Mouse (Mus musculus): ENCODE measurements at regions not wholly inside any gene's neighbourhood (a gene's known extent, or its start where the extent isn't known, plus 50 kb on each side); places are given as distances from the start of the nearest gene placed in this dataset.

- DNase-seq (ENCODE audit: extremely low spot score): no peak
Measured at GRCm38 (mm10) chr4:89400342-89400741, 89.5 kb upstream of the Cdkn2b start.

GRCm38 (mm10) chr4:89399277-89399676 is 88.4 kb upstream of the Cdkn2b start:
- no peak for DNase-seq (ENCODE audit: extremely low spot score)

DNA sequence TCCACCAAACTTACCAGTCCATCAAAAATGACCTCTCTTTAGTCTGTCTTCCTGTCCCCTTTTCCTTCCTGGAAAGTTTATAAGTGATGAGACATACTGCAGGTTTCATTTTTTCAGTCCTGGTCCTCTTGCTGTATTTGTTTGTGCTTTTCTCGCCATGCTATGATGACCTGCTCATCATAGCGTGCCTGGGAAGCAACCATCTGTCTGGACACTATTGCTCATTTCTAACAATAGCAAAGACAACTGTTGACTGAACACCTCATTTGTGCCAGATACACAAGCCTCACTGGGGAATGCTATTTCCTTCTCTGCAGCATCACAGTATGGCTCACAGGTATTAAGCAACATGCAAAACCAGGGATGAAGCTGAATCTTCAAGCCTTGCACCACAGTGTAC is 85.2 kb upstream of the Cdkn2b start:
- no peak for DNase-seq (ENCODE audit: extremely low spot score)

DNA sequence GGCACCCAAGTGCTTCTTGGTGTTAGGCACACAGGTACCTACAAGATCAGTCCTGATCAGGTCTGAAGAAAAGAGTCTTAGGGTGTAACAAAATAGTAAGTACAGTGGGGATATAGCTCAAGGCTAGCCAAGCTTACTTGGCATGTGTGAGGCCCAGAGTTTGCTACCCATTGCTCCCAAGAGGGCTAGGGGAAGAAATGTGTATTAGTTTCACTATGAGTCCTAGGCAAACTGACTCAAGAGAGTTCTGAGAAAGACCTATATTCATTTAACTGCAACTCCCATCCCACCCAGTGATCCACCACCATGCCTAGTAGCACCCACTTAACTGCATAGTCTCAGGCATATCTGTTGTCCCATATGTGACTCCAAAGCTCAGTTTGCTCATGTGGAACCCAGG is 84.5 kb upstream of the Cdkn2b start:
- no peak for DNase-seq (ENCODE audit: extremely low spot score)

- DNase-seq (ENCODE audit: extremely low spot score): no peak
Measured at GRCm38 (mm10) chr4:89393251-89393711, 82.4 kb upstream of the Cdkn2b start.

GRCm38 (mm10) chr4:89392791-89393190 is 82.0 kb upstream of the Cdkn2b start:
- DNase-seq (ENCODE audit: extremely low spot score): no peak

DNA sequence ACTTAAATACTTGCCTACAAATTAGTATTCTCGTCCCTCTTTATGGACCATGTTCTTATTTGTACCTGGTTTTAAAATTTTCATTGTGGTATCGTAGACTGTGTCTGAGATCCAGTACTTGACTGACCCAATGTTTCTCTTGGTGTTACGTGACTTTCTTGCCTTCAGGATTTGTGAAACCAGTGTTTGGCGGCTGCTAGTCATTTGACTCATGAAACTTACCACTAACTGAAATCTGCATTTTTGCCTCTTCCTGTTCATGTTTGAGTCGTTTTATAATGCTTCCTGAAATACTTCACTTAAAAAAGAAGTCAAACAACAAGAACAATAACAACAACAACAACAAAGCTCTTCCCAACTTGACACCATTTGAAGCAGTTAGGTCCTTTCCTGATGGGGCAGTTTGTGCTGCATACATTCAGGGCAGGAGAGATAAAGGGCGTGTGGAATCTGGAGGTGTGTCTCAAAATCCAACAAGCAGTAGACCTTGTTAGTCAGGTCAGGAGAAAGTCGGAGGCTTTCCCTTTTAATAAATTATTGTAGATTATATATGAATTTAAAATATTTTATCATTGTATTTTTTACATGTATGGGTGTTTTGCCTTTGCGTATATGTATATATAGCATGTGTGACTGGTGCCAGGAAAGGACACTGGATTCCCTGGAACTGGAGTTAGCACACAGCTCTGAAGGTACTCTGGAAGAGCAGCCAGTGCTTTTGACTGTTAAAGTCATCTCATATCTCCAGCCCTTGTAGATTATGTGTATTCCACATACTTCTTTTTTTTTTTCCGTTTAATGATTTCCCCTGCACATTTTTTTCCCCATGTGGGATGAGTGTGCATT is 80.8 kb upstream of the Cdkn2b start:
- no peak for DNase-seq (ENCODE audit: extremely low spot score)

DNA sequence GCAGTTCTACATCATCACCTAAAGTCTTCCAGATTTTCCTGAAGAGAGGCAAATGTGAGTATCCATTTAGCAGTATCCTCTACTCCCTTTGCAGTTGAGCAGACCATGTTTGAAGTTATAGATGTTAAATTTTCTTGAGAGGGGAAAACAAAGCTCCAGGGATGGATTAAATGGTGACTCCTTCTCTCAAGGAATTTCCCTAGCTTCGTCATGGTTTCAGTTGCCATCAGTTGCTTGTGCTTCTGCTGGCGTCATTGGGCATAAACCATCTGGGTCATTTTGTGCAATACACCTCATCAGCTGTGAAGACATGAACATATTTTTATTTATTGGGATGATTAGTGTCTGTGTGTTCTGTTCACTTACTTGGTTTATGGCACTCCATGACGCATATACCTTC is 72.7 kb upstream of the Cdkn2b start:
- no peak for DNase-seq (ENCODE audit: extremely low spot score)

DNA sequence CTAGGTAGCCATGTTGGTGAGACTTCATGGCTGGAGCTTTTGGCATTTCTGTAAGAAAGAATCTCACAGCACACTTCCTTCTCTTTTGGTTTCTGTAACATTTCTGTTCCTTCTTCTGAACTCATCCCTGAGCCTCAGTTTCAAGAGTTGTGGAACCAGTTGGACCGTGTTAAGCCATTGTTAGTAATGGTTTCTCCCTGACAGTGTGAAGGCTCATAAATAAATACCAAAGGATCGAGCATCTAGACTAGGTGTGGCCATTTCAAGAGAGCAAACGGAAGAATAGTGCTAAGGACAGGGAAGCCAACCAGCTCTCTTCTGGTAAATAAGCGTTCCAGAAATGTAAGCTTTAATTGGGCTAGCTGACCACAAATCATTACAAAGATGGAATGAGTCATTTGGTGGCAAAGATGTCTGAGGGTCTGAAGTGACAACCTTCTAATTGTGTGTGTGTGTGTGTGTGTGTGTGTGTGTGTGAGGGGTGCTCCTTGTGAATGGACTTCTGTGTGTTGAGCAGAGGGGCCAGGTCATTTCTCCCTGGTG is 71.7 kb upstream of the Cdkn2b start:
- no peak for DNase-seq (ENCODE audit: extremely low spot score)

DNA sequence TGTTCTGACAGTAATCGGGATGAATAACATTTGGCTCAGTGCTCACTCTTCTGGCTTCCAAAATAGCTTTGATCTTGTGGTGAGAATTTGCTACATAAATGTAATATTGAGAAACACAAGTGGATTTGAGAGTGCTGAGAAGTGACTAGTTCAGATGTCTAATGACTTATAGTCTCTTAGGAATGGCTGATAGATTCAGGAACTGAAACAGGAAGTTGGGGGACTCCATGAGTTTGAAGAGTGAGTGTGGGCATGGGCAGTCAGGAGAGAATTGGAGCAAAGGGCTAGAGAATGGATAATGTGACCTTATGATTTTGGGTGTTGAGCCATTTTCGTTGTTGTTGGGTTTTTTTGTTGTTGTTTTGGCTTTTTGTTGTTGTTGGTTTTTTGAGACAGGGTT is 70.9 kb upstream of the Cdkn2b start:
- no peak for DNase-seq (ENCODE audit: extremely low spot score)

- DNase-seq (ENCODE audit: extremely low spot score): no peak
Measured at GRCm38 (mm10) chr4:89381077-89381476, 70.2 kb upstream of the Cdkn2b start.

GRCm38 (mm10) chr4:89380330-89380945 is 69.6 kb upstream of the Cdkn2b start:
- no peak for DNase-seq (ENCODE audit: extremely low spot score)

DNA sequence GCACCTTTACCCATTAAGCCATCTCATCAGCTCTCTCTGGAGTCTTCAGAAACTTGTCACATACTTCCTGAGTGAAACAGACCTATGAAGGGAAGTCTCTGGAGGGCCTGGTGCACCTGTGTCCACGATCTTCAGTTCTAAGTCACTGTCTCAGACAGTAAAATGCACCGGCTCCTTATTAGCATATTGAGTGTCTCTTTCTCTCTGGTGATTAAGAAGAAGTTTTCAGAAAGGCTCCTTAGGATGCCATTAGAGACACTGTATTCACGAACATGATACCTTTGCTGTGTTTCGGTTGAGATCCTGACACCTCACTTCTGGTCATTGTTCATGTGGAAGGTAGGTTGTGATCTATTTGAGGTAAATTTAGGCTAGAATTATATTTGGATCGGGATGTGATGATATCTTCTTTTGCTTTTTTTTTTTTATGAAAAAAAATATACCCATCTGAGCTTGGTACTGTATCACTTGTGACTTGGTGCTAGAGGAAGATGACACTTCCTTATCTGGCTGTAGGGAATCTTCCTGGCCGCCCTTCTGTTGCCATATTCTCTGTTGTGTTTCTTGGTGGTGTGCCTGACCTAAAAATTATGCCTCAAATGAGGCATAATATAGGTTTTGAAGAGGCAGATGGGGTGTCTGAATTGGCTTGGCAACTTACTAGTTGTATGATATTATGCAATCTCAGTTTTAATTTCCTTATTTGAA is 68.9 kb upstream of the Cdkn2b start:
- no peak for DNase-seq (ENCODE audit: extremely low spot score)

GRCm38 (mm10) chr4:89372631-89373030 is 61.8 kb upstream of the Cdkn2b start:
- no peak for DNase-seq (ENCODE audit: extremely low spot score)

DNA sequence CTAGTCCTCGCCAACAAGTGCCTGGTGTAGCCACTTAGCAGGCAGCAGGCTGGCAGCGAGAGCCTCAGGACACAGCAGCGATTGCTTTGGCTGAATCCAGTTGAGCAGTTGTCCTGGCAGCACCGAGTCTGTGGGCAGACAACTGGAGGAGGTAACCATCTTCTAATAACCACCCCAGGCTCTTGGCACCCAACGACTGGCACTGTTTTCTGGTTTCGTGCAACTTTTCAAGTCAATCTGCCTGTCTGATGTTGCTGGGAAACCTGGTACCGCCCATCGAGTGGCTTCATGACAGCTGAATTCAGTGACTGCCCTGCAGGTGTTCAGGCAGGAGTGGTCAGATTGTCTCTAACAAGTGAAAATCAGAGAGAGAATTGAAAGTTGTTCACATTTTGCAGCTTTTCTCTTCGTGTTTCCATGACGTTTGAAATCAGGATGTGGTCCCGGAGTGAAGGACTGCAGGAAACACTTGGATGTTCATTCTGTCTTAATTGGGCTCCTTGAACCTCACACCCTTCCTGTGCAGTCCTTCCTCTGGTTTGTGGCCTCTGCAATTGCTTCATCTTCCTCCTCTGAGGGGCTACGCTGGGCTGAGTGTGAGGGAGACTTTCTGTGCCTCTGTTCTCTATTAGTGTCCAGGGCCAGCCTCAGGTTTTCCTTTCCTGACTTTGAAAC is 58.1 kb upstream of the Cdkn2b start:
- no peak for DNase-seq (ENCODE audit: extremely low spot score)

DNA sequence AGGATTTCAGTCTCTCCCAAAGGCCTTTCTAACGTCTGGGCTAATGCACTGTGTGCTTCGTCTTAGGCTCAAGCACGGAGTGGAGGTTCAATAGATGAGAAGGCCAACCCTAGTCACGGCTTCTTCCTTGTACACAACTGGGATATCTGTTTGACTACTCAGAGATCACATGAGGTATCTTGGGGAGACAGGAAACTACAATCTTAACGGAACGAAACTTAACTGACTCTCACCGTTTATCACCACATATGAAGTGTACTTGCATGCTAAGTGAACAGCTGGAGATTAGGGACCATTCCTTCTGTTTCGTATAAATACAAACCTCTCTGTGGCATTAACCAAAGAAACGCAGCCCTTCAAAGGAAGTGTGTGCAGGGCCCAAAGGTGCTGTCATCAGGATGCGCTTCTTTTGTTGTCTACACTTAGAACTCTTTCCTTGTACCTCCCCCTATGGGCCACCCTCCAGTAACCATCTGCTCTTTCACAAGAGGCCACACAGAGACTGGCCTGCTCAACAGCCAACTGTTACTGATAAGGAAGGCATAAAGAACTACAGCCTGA is 55.8 kb upstream of the Cdkn2b start:
- no peak for DNase-seq (ENCODE audit: extremely low spot score)

- no peak for DNase-seq (ENCODE audit: extremely low spot score)
Measured at GRCm38 (mm10) chr4:89365875-89366274, 55.0 kb upstream of the Cdkn2b start.

- no peak for DNase-seq (ENCODE audit: extremely low spot score)
Measured at GRCm38 (mm10) chr4:89363150-89363683, 52.4 kb upstream of the Cdkn2b start.

DNA sequence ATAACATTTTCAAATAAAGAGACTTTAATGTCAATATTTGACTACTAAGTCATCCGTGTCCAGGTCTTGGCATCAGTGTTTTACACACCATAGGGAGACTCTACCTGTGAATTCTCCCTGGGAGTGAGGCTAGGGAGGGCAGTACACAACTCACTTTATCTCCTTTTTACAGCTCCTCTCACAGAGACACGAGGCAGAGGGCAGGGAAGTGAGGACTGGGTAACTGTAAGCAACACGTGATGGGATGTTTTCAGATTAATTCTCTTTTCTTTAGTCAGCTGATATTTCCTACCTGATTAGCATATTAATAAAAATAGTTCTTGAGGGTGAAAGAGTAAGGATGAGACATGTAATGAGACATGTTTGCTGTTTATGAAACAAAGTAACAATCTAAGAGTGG is 51.8 kb upstream of the Cdkn2b start:
- no peak for DNase-seq (ENCODE audit: extremely low spot score)

- DNase-seq (ENCODE audit: extremely low spot score): no peak
Measured at GRCm38 (mm10) chr4:89361316-89361715, 50.5 kb upstream of the Cdkn2b start.
